Mouse (Mus musculus) testis, adult 2 months (tissue): ENCODE data around the gene Cux2.

ENCODE experiments used
- CTCF ChIP-seq: fragments of 200-500 bp; IDR thresholded peaks from 2 replicates; pipeline ENCODE4 v1.5.1; 2012; ENCODE audit warnings: low read depth, mild to moderate bottlenecking, inconsistent platforms, low read length, moderate library complexity; ENCODE audit not compliant: control insufficient read depth, insufficient read depth, insufficient replicate concordance
- POLR2A ChIP-seq: fragments of 200-500 bp; IDR thresholded peaks from 2 replicates; pipeline ENCODE4 v1.6.1; 2012; ENCODE audit warnings: low read depth, mild to moderate bottlenecking, inconsistent platforms, low read length, moderate library complexity; ENCODE audit not compliant: control insufficient read depth

GRCm38 (mm10) chr5:122089664-122090063 is 39.8 kb upstream of the Cux2 start:
- TF ChIP-seq POLR2A (no peak), CTCF (no peak)
